Comparison of ENCODE assay signal across 11 mouse cellular contexts in genomic region chr4:133079416-133080113, GRCm38 (mm10). TPM values are rescaled to one million over a fixed set of nuclear protein-coding genes. Genes with fewer than 3 reads are reported as not detected.
A peak's percentile ranks its signal among the peaks of the same experiment; 100 is the strongest.
DNase-seq lines count a peak whose midpoint lies in the region; ATAC-seq lines count a peak whose summit lies in the region.
"Had no signal": no experiment of that assay in that cellular context is flagged by ENCODE, and none has a peak within 500 bp of the region (broad histone marks: within the 10 kb centered on the region; RNA-seq: fewer than 3 reads in every experiment).

No protein-coding gene starts in this region.

- no peak for DNase-seq in heart, postnatal 36 days
- DNase-seq in neural tube, embryonic 11.5 days (ENCODE audit: low spot score), result no peak
- no peak for DNase-seq in neural tube, embryonic 10.5 days (ENCODE audit: extremely low spot score, low spot score)
- no peak for DNase-seq in intestine, embryonic 14.5 days (ENCODE audit: low spot score)
- no peak for DNase-seq in retina, embryonic 14.5 days (ENCODE audit: low spot score)
- no peak for DNase-seq in kidney, postnatal 25 days
- DNase-seq: cerebellum, adult 11 months; right cerebral cortex, postnatal 14 days had no signal

- H3K36me3 ChIP-seq in heart, embryonic 15.5 days, result peaks cover 12% of the 10 kb centered on the region; the same call in 1 of the 2 replicates
- no peaks in the 10 kb centered on the region for H3K36me3 ChIP-seq in neural tube, embryonic 11.5 days (ENCODE audit: control insufficient read depth, insufficient read depth, low read length)
- peaks cover 43% of the 10 kb centered on the region for H3K36me3 ChIP-seq in intestine, embryonic 14.5 days (ENCODE audit: control insufficient read depth, insufficient read depth, low read length)
- H3K36me3 ChIP-seq in stomach, embryonic 16.5 days (ENCODE audit: control insufficient read depth, insufficient read depth, low read length), result no peaks in the 10 kb centered on the region

- intact Hi-C loops in heart, postnatal 36 days (cut with DNase I), result no loop called here

- H3K27ac ChIP-seq in heart, embryonic 15.5 days, result peak overlapping the region; percentile 37
- no peak overlapping the region for H3K27ac ChIP-seq in neural tube, embryonic 11.5 days (ENCODE audit: low read depth, low read length)
- peak overlapping the region; percentile 54 for H3K27ac ChIP-seq in intestine, embryonic 14.5 days (ENCODE audit: low read depth)
- peak overlapping the region; percentile 78 for H3K27ac ChIP-seq in stomach, embryonic 16.5 days (ENCODE audit: low read length)
- H3K27ac ChIP-seq: hindbrain, embryonic 15.5 days had no signal

- H3K9me3 ChIP-seq in heart, embryonic 15.5 days (replicated peaks), result no peaks in the 10 kb centered on the region
- no peaks in the 10 kb centered on the region for H3K9me3 ChIP-seq in neural tube, embryonic 11.5 days (ENCODE audit: control insufficient read depth, low read length)
- no peaks in the 10 kb centered on the region for H3K9me3 ChIP-seq in intestine, embryonic 14.5 days (ENCODE audit: control insufficient read depth, low read length)
- no peaks in the 10 kb centered on the region for H3K9me3 ChIP-seq in stomach, embryonic 16.5 days (replicated peaks; ENCODE audit: control insufficient read depth, low read length)
- H3K9me3 ChIP-seq: hindbrain, embryonic 15.5 days had no signal

- H3K9ac ChIP-seq in heart, embryonic 15.5 days, result peak overlapping the region; percentile 18; the same call in 1 of the 2 replicates
- H3K9ac ChIP-seq in neural tube, embryonic 11.5 days (ENCODE audit: low read length), result peak overlapping the region; percentile 10; the same call in 1 of the 2 replicates
- no peak overlapping the region for H3K9ac ChIP-seq in intestine, embryonic 14.5 days (ENCODE audit: low read length)
- peak overlapping the region; percentile 26; the same call in 1 of the 2 replicates for H3K9ac ChIP-seq in stomach, embryonic 16.5 days (ENCODE audit: low read length)
- H3K9ac ChIP-seq: hindbrain, embryonic 15.5 days had no signal

- H3K4me2 ChIP-seq in heart, embryonic 15.5 days, result no peak overlapping the region
- H3K4me2 ChIP-seq in neural tube, embryonic 11.5 days (ENCODE audit: low read depth), result no peak overlapping the region
- H3K4me2 ChIP-seq in intestine, embryonic 14.5 days (ENCODE audit: low read length), result no peak overlapping the region
- no peak overlapping the region for H3K4me2 ChIP-seq in stomach, embryonic 16.5 days (ENCODE audit: low read depth, low read length)
- H3K4me2 ChIP-seq: hindbrain, embryonic 15.5 days had no signal

- no peak for ATAC-seq in heart, embryonic 15.5 days (replicated peaks; ENCODE audit: insufficient number of reproducible peaks, insufficient read depth, low FRiP score, low read depth)
- no peak for ATAC-seq in neural tube, embryonic 11.5 days (ENCODE audit: insufficient read depth, low FRiP score, low TSS enrichment)
- ATAC-seq in intestine, embryonic 14.5 days (replicated peaks; ENCODE audit: low FRiP score, low TSS enrichment, low read depth), result no peak
- ATAC-seq in stomach, embryonic 16.5 days (ENCODE audit: insufficient read depth, low FRiP score), result no peak

- H3K4me1 ChIP-seq in heart, embryonic 15.5 days (replicated peaks), result peaks cover 47% of the 10 kb centered on the region
- peaks cover 13% of the 10 kb centered on the region for H3K4me1 ChIP-seq in neural tube, embryonic 11.5 days (ENCODE audit: control insufficient read depth, insufficient read depth, low read length)
- peaks cover 31% of the 10 kb centered on the region for H3K4me1 ChIP-seq in intestine, embryonic 14.5 days (replicated peaks; ENCODE audit: control insufficient read depth, insufficient read depth, low read length)
- H3K4me1 ChIP-seq in stomach, embryonic 16.5 days (ENCODE audit: control insufficient read depth, insufficient read depth, low read length), result peaks cover 22% of the 10 kb centered on the region

- no peak overlapping the region for H3K4me3 ChIP-seq in heart, embryonic 15.5 days
- no peak overlapping the region for H3K4me3 ChIP-seq in neural tube, embryonic 11.5 days (ENCODE audit: low read depth, low read length)
- no peak overlapping the region for H3K4me3 ChIP-seq in intestine, embryonic 14.5 days (ENCODE audit: low read depth, low read length)
- no peak overlapping the region for H3K4me3 ChIP-seq in stomach, embryonic 16.5 days (replicated peaks; ENCODE audit: low read length)
- H3K4me3 ChIP-seq: hindbrain, embryonic 15.5 days had no signal

- 30% methylated on average over 7 of the region's 7 CpGs for WGBS in heart, embryonic 15.5 days
- WGBS in neural tube, embryonic 11.5 days, result 41% methylated on average over 7 of the region's 7 CpGs
- WGBS in intestine, embryonic 14.5 days, result 38% methylated on average over 7 of the region's 7 CpGs
- WGBS in stomach, embryonic 16.5 days, result 34% methylated on average over 7 of the region's 7 CpGs

- no peaks in the 10 kb centered on the region for H3K27me3 ChIP-seq in heart, embryonic 15.5 days
- H3K27me3 ChIP-seq in neural tube, embryonic 11.5 days (ENCODE audit: control insufficient read depth, insufficient read depth, low read length), result no peaks in the 10 kb centered on the region
- H3K27me3 ChIP-seq in intestine, embryonic 14.5 days (replicated peaks; ENCODE audit: control insufficient read depth, insufficient read depth, low read length), result no peaks in the 10 kb centered on the region
- H3K27me3 ChIP-seq in stomach, embryonic 16.5 days (ENCODE audit: control insufficient read depth, insufficient read depth, low read length), result no peaks in the 10 kb centered on the region
- H3K27me3 ChIP-seq: hindbrain, embryonic 15.5 days had no signal

RNA-seq across cellular contexts. Expression of gene Wasf2, which starts 50.7 kb away (rescaled TPM):
- polyA plus RNA-seq in heart, embryonic 15.5 days (2015; fragmentation: Nextera tagmentation; extraction: Ambion mirVana), result 67.3 and 72.8 TPM in 2 replicates
- 10 to 100 TPM; 81.4 to 89.2 TPM for total RNA-seq in heart, postnatal 36 days (2021)
- polyA plus RNA-seq in neural tube, embryonic 11.5 days (2014; fragmentation: Nextera tagmentation; extraction: Ambion mirVana), result 33.0 and 39.0 TPM in 2 replicates
- 79.6 and 88.3 TPM in 2 replicates for polyA plus RNA-seq in intestine, embryonic 14.5 days (2014; fragmentation: Nextera tagmentation; extraction: Ambion mirVana)
- polyA plus RNA-seq in stomach, embryonic 16.5 days (2015; fragmentation: Nextera tagmentation; extraction: Ambion mirVana), result 84.3 and 98.6 TPM in 2 replicates
